Mouse (Mus musculus): ENCODE measurements around the gene Cisd3.
A peak's percentile ranks its signal among the peaks of the same experiment; 100 is the strongest.

GRCm38 (mm10) chr11:97699626-97700002 lies 14.0 kb downstream of the Cisd3 start:
- TF ChIP-seq CTCF (IDR thresholded peaks at IDR 0.05; ENCODE audit: borderline replicate concordance, insufficient read depth, low read length) (no peak), POLR2A (IDR thresholded peaks at IDR 0.05; ENCODE audit: low read depth, low read length) (peak; percentile 90)
